Mouse (Mus musculus): ENCODE data around the gene E2f7. TPM values are rescaled to one million over a fixed set of nuclear protein-coding genes. Genes with fewer than 3 reads are reported as not detected.

The E2f7 gene
- 0.24 TPM in 1 of 2 replicates, not detected in the other for polyA plus RNA-seq (2021; fragmentation: Nextera tagmentation)
- long read RNA-seq, experiment 1, partial matches to known transcripts = 1 of 1 reads
- long read RNA-seq, experiment 1, other reads (novel, unspliced or antisense) = 0 of 1 reads
- long read RNA-seq, experiment 2 = 0 reads

DNA sequence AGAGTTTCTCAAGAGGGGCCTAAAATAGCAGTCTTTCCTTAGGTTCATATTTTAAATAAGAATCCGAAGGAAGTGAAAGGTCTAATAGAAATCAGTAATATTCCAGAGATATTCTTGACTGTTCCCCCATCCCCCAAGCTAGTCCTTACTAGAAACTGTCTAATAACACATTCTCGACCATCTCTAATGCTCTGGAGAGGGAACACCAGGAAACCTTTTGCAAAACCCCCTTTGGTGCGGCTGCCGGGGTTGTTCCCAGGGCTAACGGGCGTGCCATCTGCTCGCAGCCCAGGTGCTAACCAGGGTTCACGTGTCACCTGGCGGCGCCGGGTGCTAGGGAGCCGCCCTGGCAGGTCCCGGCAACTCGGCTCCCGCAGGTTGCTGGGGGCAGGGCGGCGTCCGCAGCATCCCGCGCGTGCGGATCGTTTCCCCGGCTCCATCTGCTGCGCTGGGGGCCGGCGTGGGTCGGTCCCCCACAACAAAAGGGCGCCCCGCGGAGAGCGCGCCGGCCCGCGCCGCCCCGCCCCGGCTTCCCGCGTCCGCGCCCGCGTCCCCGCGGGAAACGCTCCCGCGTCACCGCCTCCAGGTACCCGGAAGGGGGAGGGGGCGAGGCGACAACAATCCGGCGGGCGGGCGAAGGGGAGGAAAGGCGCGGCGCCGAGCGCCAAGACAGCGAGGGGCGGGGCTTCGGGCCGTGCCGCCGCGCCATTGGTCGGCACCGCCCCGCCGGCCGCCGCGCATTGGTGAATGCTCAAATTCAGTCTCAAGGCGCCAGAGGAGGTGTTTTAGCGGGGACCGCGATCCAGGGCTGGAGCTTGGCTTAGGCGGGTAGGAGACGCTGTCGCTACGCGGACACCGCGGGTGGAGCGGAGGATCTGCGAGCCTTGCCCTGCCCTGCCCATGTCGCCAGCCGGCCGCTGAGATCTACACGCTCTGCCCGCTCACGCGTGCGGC is at the start of gene E2f7:
Gene E2f7 (plus strand): TSS at position 754 of the 954 bp plus-strand sequence.

Other genes with a start within 250 kb of the E2f7 start
- gene Csrp2, start 174.3 kb downstream of the E2f7 start, polyA plus RNA-seq (2021; fragmentation: Nextera tagmentation) = 13.0 and 16.3 TPM in 2 replicates

Measured in left cerebral cortex, adult 6 months (tissue).